Mouse (Mus musculus): ENCODE measurements around the gene Mipep. TPM values are rescaled to one million over a fixed set of nuclear protein-coding genes. Genes with fewer than 3 reads are reported as not detected.

The Mipep gene
- polyA plus RNA-seq (2017; shearing (Covaris generic)) = 10.9 TPM

DNA sequence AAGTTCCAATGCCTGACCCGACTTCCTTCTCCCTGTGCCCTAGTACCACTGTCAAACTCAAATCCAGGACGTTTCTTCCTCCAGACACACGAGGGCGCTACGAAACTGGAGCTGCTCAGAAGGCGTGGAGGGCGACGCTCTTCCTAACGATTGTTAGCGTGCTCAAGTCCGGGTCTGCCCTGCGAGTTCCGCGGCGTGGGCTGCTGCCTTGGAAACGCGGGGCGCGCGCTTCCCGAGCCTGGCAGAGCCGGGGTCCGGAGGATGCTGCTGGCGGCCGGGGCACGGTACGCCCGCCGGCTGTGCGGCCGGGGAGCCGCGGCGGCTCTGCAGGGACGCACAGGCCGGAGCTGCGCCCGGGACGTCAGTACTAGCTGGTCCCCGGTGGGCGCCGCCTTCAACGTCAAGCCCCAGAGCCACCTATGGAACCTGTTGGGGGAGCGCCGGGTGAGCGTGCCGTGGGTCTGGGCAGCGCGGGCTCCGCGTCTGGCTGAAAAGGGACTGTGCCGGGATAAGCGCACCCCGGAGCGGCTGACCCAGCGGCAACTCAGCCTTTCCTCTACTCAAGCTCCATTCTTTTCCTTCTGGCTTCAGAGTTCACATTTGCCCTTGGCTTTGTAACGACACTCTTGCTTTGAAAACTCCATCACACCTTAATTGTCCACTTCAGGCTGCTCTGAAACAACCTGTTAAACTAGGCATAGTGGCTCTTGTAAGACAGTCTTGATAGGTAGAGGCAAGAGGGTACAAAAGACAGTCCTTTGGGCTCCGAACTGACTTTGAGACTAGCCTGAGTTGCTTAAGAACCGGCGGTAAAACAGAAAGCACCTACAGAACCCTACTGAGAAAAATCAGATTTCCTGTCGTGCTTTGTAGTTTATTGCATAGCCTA is at the start of gene Mipep:
Mipep (plus strand) TSS at position 147 of the 889 bp plus-strand sequence.

DNA sequence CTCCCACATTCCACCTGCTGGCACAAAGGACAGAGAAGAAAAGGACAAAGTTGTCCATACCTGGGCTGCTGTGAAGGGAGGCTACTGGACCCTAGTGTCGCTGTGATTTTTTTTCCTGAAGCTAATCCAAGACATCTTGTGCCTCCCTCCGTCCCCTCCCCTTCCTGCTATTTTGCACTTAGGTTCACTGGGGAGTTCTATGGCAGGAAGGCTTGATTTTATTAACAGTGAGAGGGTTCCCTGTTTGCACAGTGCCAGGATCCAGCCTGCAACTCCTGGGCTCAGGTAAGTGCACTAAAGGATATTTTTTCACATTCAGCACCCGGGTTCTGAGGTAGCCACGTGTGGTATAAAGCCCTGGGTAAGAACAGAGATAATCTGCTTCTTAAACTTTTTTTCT is 16.5 kb upstream of the Mipep start, which contains the start of gene C1qtnf9:
C1qtnf9 (plus strand) TSS at position 251 of the 400 bp plus-strand sequence.

Other genes with a start within 250 kb of the Mipep start
- gene Spata13, start 150.6 kb upstream of the Mipep start, polyA plus RNA-seq (2017; shearing (Covaris generic)) = 146 TPM
- gene C1qtnf9, start 16.4 kb upstream of the Mipep start, polyA plus RNA-seq (2017; shearing (Covaris generic)) = not detected